Mouse (Mus musculus): ENCODE data around the gene Evi2. TPM values are rescaled to one million over a fixed set of nuclear protein-coding genes. Genes with fewer than 3 reads are reported as not detected.
A peak's percentile ranks its signal among the peaks of the same experiment; 100 is the strongest.

Gene Evi2
- polyA plus RNA-seq, 1 experiment from 2014 or later: 0.60 TPM

DNA sequence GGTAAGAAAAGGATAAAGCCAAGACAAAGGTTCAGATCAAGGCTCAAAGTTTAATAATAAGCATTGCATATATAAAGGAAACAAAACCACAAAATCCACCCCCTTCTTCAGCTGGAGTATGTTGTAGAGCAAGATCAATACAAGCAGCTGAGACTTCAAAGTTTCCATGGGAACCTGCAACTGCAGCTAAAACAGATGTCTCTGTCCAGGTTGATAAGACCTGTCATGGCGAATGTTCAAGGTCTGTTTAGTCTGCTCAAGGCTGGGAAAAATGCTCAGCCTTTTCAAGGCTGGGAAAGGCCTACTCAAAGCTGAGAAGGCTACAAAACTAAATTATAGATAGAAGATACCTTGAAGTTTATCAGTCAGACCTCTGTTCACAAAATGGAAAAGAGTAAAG is 22.2 kb upstream of the Evi2 start:
- Histone ChIP-seq H3K9me3 (replicated peaks; ENCODE audit: control insufficient read depth, low read length, poor library complexity, severe bottlenecking) (no peaks in the 10 kb centered on the region), H3K4me1 (ENCODE audit: control insufficient read depth, insufficient read depth, low read length) (no peaks in the 10 kb centered on the region), H3K27ac (ENCODE audit: low read length) (no peak overlapping the region), H3K4me3 (ENCODE audit: low read depth, low read length) (no peak overlapping the region), H3K9ac (ENCODE audit: low read depth, low read length) (no peak overlapping the region), H3K27me3 (ENCODE audit: control insufficient read depth, insufficient read depth, low read depth, low read length) (no peaks in the 10 kb centered on the region), H3K36me3 (ENCODE audit: control insufficient read depth, insufficient read depth, low read length) (peaks cover 49% of the 10 kb centered on the region), H3K4me2 (ENCODE audit: low read length) (no peak overlapping the region)
- WGBS: 80% methylated on average over 1 of the region's 1 CpGs
- ATAC-seq: no peak

DNA sequence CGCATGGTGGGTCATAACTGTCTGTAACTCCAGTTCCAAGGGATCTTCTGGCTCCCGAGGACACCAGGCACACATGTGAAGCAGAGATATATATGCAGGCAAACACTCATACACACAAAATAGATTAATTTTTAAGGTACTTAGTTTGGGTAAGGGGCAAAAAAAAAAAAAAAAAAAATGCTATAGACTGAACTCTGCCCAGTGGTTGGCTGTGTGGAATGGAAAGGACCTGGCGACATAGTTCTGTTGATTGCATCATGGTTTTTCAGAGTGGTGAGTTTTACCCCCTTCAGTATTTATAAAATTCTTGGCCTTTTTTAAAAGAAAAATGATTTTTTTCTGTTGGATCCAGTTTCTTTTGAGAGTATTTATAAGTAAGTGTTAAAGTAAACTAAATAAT is 5.9 kb upstream of the Evi2 start:
- Histone ChIP-seq H3K4me1 (ENCODE audit: control insufficient read depth, insufficient read depth, low read length) (0 out of 2 replicates have a peak, but pooled peaks cover 2% of the 10 kb centered on the region), H3K4me3 (ENCODE audit: low read depth, low read length) (no peak overlapping the region), H3K9ac (ENCODE audit: low read depth, low read length) (no peak overlapping the region), H3K27ac (ENCODE audit: low read length) (no peak overlapping the region), H3K27me3 (ENCODE audit: control insufficient read depth, insufficient read depth, low read depth, low read length) (no peaks in the 10 kb centered on the region), H3K36me3 (ENCODE audit: control insufficient read depth, insufficient read depth, low read length) (peaks cover 5% of the 10 kb centered on the region), H3K9me3 (replicated peaks; ENCODE audit: control insufficient read depth, low read length, poor library complexity, severe bottlenecking) (no peaks in the 10 kb centered on the region), H3K4me2 (ENCODE audit: low read length) (no peak overlapping the region)
- WGBS: 97% methylated on average over 3 of the region's 3 CpGs
- ATAC-seq: no peak

DNA sequence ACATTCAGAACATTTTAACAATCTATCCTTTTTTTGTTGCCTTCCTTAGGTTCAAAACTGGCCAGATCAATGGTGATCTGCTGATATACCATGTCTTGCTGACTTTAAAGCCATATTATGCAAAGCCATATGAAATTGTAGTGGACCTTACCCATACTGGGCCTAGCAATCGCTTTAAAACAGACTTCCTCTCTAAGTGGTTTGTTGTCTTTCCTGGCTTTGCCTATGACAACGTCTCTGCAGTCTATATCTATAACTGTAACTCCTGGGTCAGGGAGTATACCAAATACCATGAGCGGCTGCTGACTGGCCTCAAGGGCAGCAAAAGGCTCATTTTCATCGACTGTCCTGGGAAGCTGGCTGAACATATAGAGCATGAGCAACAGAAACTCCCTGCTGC is 5.2 kb upstream of the Evi2 start:
- H3K36me3 ChIP-seq (ENCODE audit: control insufficient read depth, insufficient read depth, low read length): peaks cover 5% of the 10 kb centered on the region
- no peaks in the 10 kb centered on the region for H3K27me3 ChIP-seq (ENCODE audit: control insufficient read depth, insufficient read depth, low read depth, low read length)
- no peak overlapping the region for H3K4me3 ChIP-seq (ENCODE audit: low read depth, low read length)
- no peak for ATAC-seq
- no peak overlapping the region for H3K27ac ChIP-seq (ENCODE audit: low read length)
- H3K9ac ChIP-seq (ENCODE audit: low read depth, low read length): no peak overlapping the region
- no peaks in the 10 kb centered on the region for H3K9me3 ChIP-seq (replicated peaks; ENCODE audit: control insufficient read depth, low read length, poor library complexity, severe bottlenecking)
- 89% methylated on average over 4 of the region's 4 CpGs for WGBS
- H3K4me1 ChIP-seq (ENCODE audit: control insufficient read depth, insufficient read depth, low read length): 0 out of 2 replicates have a peak, but pooled peaks cover 2% of the 10 kb centered on the region
- H3K4me2 ChIP-seq (ENCODE audit: low read length): no peak overlapping the region

DNA sequence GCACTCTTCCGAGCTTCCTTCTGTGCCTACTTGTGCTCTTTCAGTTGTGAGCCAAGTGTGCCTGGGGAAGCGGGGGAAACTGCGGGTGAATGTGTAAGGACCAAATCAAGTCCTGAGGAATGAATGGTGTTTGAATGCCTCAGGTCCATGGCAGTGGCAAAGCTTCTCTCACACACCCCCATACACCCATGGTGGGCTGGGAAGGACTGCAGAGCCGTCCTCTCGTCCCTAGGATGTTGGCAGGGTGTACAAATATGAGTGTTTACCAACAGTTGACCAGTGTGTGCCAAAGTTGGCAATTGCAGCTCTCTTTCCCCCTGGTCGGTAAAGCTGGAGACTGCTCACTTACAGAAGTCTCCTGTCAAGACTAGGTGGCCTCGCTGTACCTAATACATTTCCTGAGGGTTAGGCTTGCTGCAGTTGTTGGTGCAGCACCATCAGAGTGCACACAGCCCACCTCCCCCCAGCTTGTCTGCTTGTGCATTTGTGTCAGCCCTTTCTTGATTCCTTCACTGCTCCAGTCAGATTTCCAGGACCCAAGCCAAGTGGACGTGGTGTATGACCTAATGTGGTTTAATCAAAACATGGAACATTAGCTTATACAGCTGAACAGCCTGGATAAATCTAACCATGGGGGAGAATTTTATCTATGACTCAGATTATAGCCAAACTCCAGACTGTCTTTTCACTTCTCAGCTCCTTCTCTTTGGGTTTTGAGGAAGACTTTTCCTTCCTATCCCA is 3.7 kb upstream of the Evi2 start:
- 82% methylated on average over 8 of the region's 8 CpGs for whole genome bisulfite sequencing
- Histone ChIP-seq H3K4me1 (ENCODE audit: control insufficient read depth, insufficient read depth, low read length) (0 out of 2 replicates have a peak, but pooled peaks cover 2% of the 10 kb centered on the region), H3K9me3 (replicated peaks; ENCODE audit: control insufficient read depth, low read length, poor library complexity, severe bottlenecking) (no peaks in the 10 kb centered on the region), H3K4me3 (ENCODE audit: low read depth, low read length) (no peak overlapping the region), H3K4me2 (ENCODE audit: low read length) (no peak overlapping the region), H3K27me3 (ENCODE audit: control insufficient read depth, insufficient read depth, low read depth, low read length) (no peaks in the 10 kb centered on the region), H3K36me3 (ENCODE audit: control insufficient read depth, insufficient read depth, low read length) (peaks cover 5% of the 10 kb centered on the region), H3K9ac (ENCODE audit: low read depth, low read length) (no peak overlapping the region), H3K27ac (ENCODE audit: low read length) (peak overlapping the region; percentile 26; the same call in 1 of the 2 replicates)
- ATAC-seq: no peak

DNA sequence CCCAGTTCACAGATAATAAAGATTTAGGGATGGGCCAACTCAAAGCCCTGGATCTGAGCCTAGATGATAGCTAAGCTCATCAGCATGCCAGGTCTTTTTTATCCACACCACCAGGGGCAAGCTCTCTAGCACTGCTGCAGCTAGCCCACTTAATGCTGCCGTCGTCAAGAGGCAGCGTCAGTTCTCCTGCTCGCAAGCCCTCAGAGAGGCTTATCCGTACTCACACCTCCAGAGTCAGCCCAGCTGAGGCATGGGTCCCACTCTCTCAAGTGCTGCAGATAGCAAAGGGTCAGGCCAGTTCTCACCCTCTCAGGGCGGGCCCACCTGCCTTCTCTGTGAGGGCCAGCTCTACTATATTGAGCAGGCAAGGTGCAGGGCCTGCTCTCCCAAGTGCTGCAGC is 2.9 kb upstream of the Evi2 start:
- Histone ChIP-seq H3K27ac (ENCODE audit: low read length) (no peak overlapping the region), H3K36me3 (ENCODE audit: control insufficient read depth, insufficient read depth, low read length) (peaks cover 5% of the 10 kb centered on the region), H3K4me3 (ENCODE audit: low read depth, low read length) (no peak overlapping the region), H3K9me3 (replicated peaks; ENCODE audit: control insufficient read depth, low read length, poor library complexity, severe bottlenecking) (no peaks in the 10 kb centered on the region), H3K4me1 (ENCODE audit: control insufficient read depth, insufficient read depth, low read length) (0 out of 2 replicates have a peak, but pooled peaks cover 2% of the 10 kb centered on the region), H3K4me2 (ENCODE audit: low read length) (no peak overlapping the region), H3K27me3 (ENCODE audit: control insufficient read depth, insufficient read depth, low read depth, low read length) (no peaks in the 10 kb centered on the region), H3K9ac (ENCODE audit: low read depth, low read length) (no peak overlapping the region)
- 77% methylated on average over 6 of the region's 6 CpGs for WGBS
- no peak for ATAC-seq

DNA sequence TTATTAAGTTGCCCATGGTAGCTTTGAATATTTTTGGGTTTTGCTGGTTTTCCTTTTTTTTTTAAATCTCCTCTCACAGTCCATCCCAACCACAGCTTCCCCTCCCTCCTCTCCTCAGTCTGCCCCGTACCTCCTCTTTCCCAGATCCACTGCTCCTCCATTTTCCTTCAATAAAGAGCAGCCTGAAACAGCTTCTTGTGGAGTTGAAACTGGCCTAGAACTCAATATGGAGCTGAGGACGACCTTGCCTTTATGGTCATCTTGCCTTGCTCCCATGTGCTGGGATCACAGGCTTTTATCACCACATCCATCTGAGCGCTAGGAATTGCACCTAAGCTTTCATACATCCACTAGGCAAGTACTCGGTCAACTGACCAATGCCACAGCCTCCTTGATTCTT is 1.1 kb upstream of the Evi2 start:
- Histone ChIP-seq H3K4me3 (ENCODE audit: low read depth, low read length) (no peak overlapping the region), H3K27me3 (ENCODE audit: control insufficient read depth, insufficient read depth, low read depth, low read length) (no peaks in the 10 kb centered on the region), H3K27ac (ENCODE audit: low read length) (no peak overlapping the region), H3K9me3 (replicated peaks; ENCODE audit: control insufficient read depth, low read length, poor library complexity, severe bottlenecking) (no peaks in the 10 kb centered on the region), H3K4me1 (ENCODE audit: control insufficient read depth, insufficient read depth, low read length) (0 out of 2 replicates have a peak, but pooled peaks cover 2% of the 10 kb centered on the region), H3K9ac (ENCODE audit: low read depth, low read length) (no peak overlapping the region), H3K4me2 (ENCODE audit: low read length) (no peak overlapping the region), H3K36me3 (ENCODE audit: control insufficient read depth, insufficient read depth, low read length) (no peaks in the 10 kb centered on the region; the same call in 1 of the 2 replicates)
- no peak for ATAC-seq
- WGBS: 95% methylated on average over 4 of the region's 4 CpGs

DNA sequence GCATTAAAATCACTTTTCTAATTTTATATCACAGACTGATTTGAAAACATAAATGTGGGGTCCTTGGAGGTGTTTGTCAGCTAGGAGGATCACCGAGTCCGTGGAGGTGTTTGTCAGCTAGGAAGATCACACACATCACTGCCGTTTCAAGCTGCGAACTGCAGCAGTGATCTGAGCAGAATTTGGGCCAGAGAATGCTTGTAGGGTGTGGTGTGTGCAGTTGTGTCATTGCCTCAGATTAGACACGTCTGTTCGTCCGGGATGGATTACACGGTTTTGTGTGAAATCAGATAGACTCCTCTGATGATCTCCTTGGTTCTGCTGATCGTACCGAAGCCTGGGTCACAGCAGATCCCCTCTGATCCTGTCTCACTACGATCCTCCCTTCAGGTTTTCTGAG is 385 bp upstream of the Evi2 start:
- ATAC-seq: no peak
- Histone ChIP-seq H3K4me2 (ENCODE audit: low read length) (no peak overlapping the region), H3K4me3 (ENCODE audit: low read depth, low read length) (no peak overlapping the region), H3K9me3 (replicated peaks; ENCODE audit: control insufficient read depth, low read length, poor library complexity, severe bottlenecking) (no peaks in the 10 kb centered on the region), H3K4me1 (ENCODE audit: control insufficient read depth, insufficient read depth, low read length) (0 out of 2 replicates have a peak, but pooled peaks cover 2% of the 10 kb centered on the region), H3K9ac (ENCODE audit: low read depth, low read length) (no peak overlapping the region), H3K36me3 (ENCODE audit: control insufficient read depth, insufficient read depth, low read length) (no peaks in the 10 kb centered on the region; the same call in 1 of the 2 replicates), H3K27ac (ENCODE audit: low read length) (no peak overlapping the region), H3K27me3 (ENCODE audit: control insufficient read depth, insufficient read depth, low read depth, low read length) (no peaks in the 10 kb centered on the region)
- WGBS: 84% methylated on average over 11 of the region's 11 CpGs

DNA sequence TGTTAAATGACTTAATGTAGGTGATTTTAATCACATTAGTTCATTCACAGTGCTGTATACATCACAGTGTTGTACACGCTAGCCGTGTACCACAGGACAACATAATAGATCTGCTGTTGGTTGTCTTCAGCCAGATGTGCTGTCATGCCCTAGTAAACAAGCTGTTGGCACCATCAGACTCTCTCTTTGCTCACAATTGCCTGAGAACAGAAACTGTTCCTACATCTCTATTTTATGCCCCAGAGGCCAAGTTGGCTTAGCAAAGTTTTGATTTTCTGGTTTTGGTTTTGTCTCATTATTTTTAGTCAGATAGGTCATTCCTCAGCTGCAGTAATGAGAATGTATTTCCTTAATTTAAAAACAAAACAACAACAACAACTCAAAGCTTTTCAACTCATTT is 653 bp downstream of the Evi2 start:
- 0 out of 2 replicates have a peak, but pooled peaks cover 2% of the 10 kb centered on the region for H3K4me1 ChIP-seq (ENCODE audit: control insufficient read depth, insufficient read depth, low read length)
- H3K4me2 ChIP-seq (ENCODE audit: low read length): no peak overlapping the region
- H3K4me3 ChIP-seq (ENCODE audit: low read depth, low read length): no peak overlapping the region
- 82% methylated on average over 2 of the region's 2 CpGs for WGBS
- no peak for ATAC-seq
- H3K9ac ChIP-seq (ENCODE audit: low read depth, low read length): no peak overlapping the region
- no peaks in the 10 kb centered on the region for H3K9me3 ChIP-seq (replicated peaks; ENCODE audit: control insufficient read depth, low read length, poor library complexity, severe bottlenecking)
- H3K36me3 ChIP-seq (ENCODE audit: control insufficient read depth, insufficient read depth, low read length): no peaks in the 10 kb centered on the region; the same call in 1 of the 2 replicates
- no peaks in the 10 kb centered on the region for H3K27me3 ChIP-seq (ENCODE audit: control insufficient read depth, insufficient read depth, low read depth, low read length)
- H3K27ac ChIP-seq (ENCODE audit: low read length): no peak overlapping the region

DNA sequence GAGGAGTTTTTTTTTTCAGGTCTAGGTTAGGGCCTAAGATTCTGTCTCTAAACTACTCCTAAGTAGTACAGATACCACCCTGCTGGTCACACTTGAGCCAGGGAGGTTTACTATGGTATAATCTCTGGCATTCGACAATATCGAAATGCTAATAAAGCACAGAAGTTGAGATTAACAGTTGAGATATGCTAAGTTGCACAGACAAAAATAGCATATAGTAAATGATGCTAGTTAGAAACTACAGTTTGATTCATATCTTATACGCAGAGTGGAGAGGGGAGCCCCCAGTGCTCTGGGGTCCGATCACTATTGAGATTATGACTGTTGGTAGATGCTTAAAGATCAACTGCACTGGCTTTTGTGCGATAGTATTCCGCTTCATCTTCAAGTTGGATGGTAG is 1.2 kb downstream of the Evi2 start:
- H3K9me3 ChIP-seq (replicated peaks; ENCODE audit: control insufficient read depth, low read length, poor library complexity, severe bottlenecking): no peaks in the 10 kb centered on the region
- 96% methylated on average over 6 of the region's 6 CpGs for WGBS

More for the DNA sequence above, 1.2 kb downstream of the Evi2 start:
- Histone ChIP-seq H3K4me2 (ENCODE audit: low read length) (no peak overlapping the region), H3K36me3 (ENCODE audit: control insufficient read depth, insufficient read depth, low read length) (no peaks in the 10 kb centered on the region; the same call in 1 of the 2 replicates), H3K9ac (ENCODE audit: low read depth, low read length) (no peak overlapping the region), H3K27me3 (ENCODE audit: control insufficient read depth, insufficient read depth, low read depth, low read length) (no peaks in the 10 kb centered on the region), H3K4me1 (ENCODE audit: control insufficient read depth, insufficient read depth, low read length) (0 out of 2 replicates have a peak, but pooled peaks cover 2% of the 10 kb centered on the region), H3K4me3 (ENCODE audit: low read depth, low read length) (no peak overlapping the region), H3K27ac (ENCODE audit: low read length) (no peak overlapping the region)
- ATAC-seq: no peak
